Mouse (Mus musculus) cerebellum, adult 11-12 months (tissue): ENCODE results near the gene Slc28a1.

Source experiments
- DNase-seq: peaks from one replicate; pipeline ENCODE4 v3.0.0; 2022

The Slc28a1 gene

GRCm38 (mm10) chr7:81214153-81214907, 99.7 kb downstream of the Slc28a1 start:
- DNase-seq = no peak

GRCm38 (mm10) chr7:81215950-81216349, 101.4 kb downstream of the Slc28a1 start:
- DNase-seq = no peak

DNA sequence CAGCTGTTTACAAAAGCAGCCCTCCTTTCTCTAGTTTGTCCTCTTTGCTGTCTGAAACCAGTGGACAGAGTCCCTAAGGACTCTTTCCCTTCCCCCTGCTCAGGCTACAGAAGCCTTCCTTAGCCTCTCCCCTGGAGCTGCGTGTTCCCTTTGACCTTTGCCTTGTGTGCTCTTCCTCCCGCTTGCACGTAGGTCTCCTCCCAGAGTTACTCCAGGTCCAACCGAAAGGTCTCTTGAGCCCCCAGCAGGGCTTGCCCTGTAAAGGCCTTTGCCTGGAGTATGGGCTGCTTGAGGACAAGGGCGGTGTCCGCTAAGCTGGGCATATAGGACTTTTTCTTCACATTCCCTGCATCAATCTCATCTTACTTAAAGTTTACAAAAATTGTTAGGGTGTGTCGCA, 104.7 kb downstream of the Slc28a1 start:
- DNase-seq = no peak
